Mouse (Mus musculus) gastrocnemius, adult 2 months (tissue): ENCODE measurements around the gene Wnt10a. TPM values are rescaled to one million over a fixed set of nuclear protein-coding genes. Genes with fewer than 3 reads are reported as not detected.
"Not testable (repeated sequence)": the region's sequence is repeated elsewhere in the genome, so short reads cannot be mapped to it uniquely, and the experiment has no call there.

ENCODE experiments used
- DNase-seq: peaks from one replicate; pipeline ENCODE4 v3.0.0; 2022
- H3K27ac ChIP-seq: fragments of 200-600 bp; 2 replicates; pipeline ENCODE4 v1.8.1; 2022; ENCODE audit warnings: mild to moderate bottlenecking
- H3K4me3 ChIP-seq: fragments of 200-600 bp; 2 replicates; pipeline ENCODE4 v1.8.1; 2022; ENCODE audit warnings: mild to moderate bottlenecking, moderate library complexity
- CTCF ChIP-seq: fragments of 200-600 bp; IDR thresholded peaks from 2 replicates; pipeline ENCODE4 v1.8.1; 2022; ENCODE audit warnings: antibody characterized with exemption, mild to moderate bottlenecking, moderate library complexity
- intact Hi-C: fragments of 180-260 bp; cut with DNase I; formaldehyde crosslinking; loops from one replicate; pipeline ENCODE4 v1.15.1; 2025
- total RNA-seq, 2 experiments: library from RNA; stranded (reverse); gene quantifications; 2 replicates each; pipeline ENCODE4 v1.2.3; 2021

Wnt10a gene
- total RNA-seq, 2 experiments from 2014 or later: 0.39 TPM; not detected in 1

GRCm38 (mm10) chr1:74806360-74807311 lies 15.3 kb downstream of the Wnt10a start:
- Histone ChIP-seq H3K4me3 (peak overlapping the region; percentile 21; the same call in 1 of the 2 replicates), H3K27ac (no peak overlapping the region)
- intact Hi-C loops: no loop called here
- TF ChIP-seq CTCF: peak; percentile 21
- DNase-seq: no peak

GRCm38 (mm10) chr1:74807551-74808071 lies 16.3 kb downstream of the Wnt10a start:
- intact Hi-C loops: loop anchor here (1.0 kb wide), 1 partner anchor 20 kb away; no protein-coding TSS in a partner anchor
- Histone ChIP-seq H3K27ac (no peak overlapping the region), H3K4me3 (peak overlapping the region; percentile 33; the same call in 1 of the 2 replicates)
- DNase-seq: no peak
- TF ChIP-seq CTCF: no peak

- Histone ChIP-seq H3K27ac (0 out of 2 replicates have a peak overlapping the region, but pooled peaks have one; percentile 28), H3K4me3 (peak overlapping the region; percentile 33)
- peak; percentile 91 for DNase-seq
- peak; percentile 95 for TF ChIP-seq CTCF
- intact Hi-C loops: loop anchor here (1.0 kb wide), 1 partner anchor 21 kb away; no protein-coding TSS in a partner anchor
These were observed 16.8 kb downstream of the Wnt10a start for GRCm38 (mm10) chr1:74808078-74808477.

- Histone ChIP-seq H3K27ac (no peak overlapping the region), H3K4me3 (no peak overlapping the region)
- TF ChIP-seq CTCF: peak; percentile 22; the same call in 1 of the 2 replicates
- DNase-seq: no peak
- intact Hi-C loops: no loop called here
These were observed 17.7 kb downstream of the Wnt10a start for GRCm38 (mm10) chr1:74809007-74809406.

- no peak for TF ChIP-seq CTCF
- Histone ChIP-seq H3K27ac (no peak overlapping the region), H3K4me3 (no peak overlapping the region)
- DNase-seq: no peak
- intact Hi-C loops: no loop called here
These were observed 23.8 kb downstream of the Wnt10a start for GRCm38 (mm10) chr1:74814931-74815647.

- DNase-seq, intact Hi-C loops, H3K27ac ChIP-seq, H3K4me3 ChIP-seq: not testable (repeated sequence)
These were observed 24.6 kb downstream of the Wnt10a start for GRCm38 (mm10) chr1:74815965-74816364.

GRCm38 (mm10) chr1:74816612-74817199 lies 25.4 kb downstream of the Wnt10a start:
- peak overlapping the region; percentile 97 for H3K4me3 ChIP-seq
- H3K27ac ChIP-seq: peak overlapping the region; percentile 97
- DNase-seq: peak; percentile 96
- intact Hi-C loops: no loop called here
- no peak for TF ChIP-seq CTCF

GRCm38 (mm10) chr1:74817219-74817618 lies 25.9 kb downstream of the Wnt10a start:
- Histone ChIP-seq H3K27ac (peak overlapping the region; percentile 97), H3K4me3 (peak overlapping the region; percentile 97)
- intact Hi-C loops: no loop called here
- no peak for DNase-seq
- no peak for TF ChIP-seq CTCF

- no peak for DNase-seq
- Histone ChIP-seq H3K27ac (no peak overlapping the region), H3K4me3 (no peak overlapping the region)
- no peak for TF ChIP-seq CTCF
- intact Hi-C loops: no loop called here
These were observed 27.2 kb downstream of the Wnt10a start for GRCm38 (mm10) chr1:74818509-74818908.

GRCm38 (mm10) chr1:74823598-74823997 lies 32.3 kb downstream of the Wnt10a start:
- DNase-seq, H3K4me3 ChIP-seq, intact Hi-C loops, H3K27ac ChIP-seq: not testable (repeated sequence)

- intact Hi-C loops: no loop called here
- Histone ChIP-seq H3K27ac (no peak overlapping the region), H3K4me3 (no peak overlapping the region)
- DNase-seq: no peak
- TF ChIP-seq CTCF: no peak
These were observed 33.4 kb downstream of the Wnt10a start for GRCm38 (mm10) chr1:74824518-74825302.

GRCm38 (mm10) chr1:74830061-74830460 lies 38.7 kb downstream of the Wnt10a start:
- no peak for TF ChIP-seq CTCF
- no peak overlapping the region for H3K27ac ChIP-seq
- intact Hi-C loops: no loop called here
- H3K4me3 ChIP-seq: no peak overlapping the region
- DNase-seq: no peak
